Mouse (Mus musculus) embryonic facial prominence, embryonic 14.5 days (tissue): Measurements from ENCODE around the gene Wfdc1. TPM values are rescaled to one million over a fixed set of nuclear protein-coding genes. Genes with fewer than 3 reads are reported as not detected.

Experiments used
- ATAC-seq: fragments of 200-750 bp; cut with Nextera tagmentation; 2 replicates; pipeline ENCODE4 v1.8.0; 2017; ENCODE audit warnings: low read depth, moderate number of reproducible peaks, moderate TSS enrichment
- DNase-seq: peaks from one replicate; pipeline ENCODE4 v3.0.0-alpha.2; 2015; ENCODE audit warnings: low spot score
- H3K27ac ChIP-seq: fragments of 300-500 bp; sonication (generic); replicated peaks from 2 replicates; pipeline ENCODE4 v1.5.1; 2014; ENCODE audit warnings: low read depth, mild to moderate bottlenecking, low read length, moderate library complexity
- H3K27me3 ChIP-seq: fragments of 300-500 bp; sonication (generic); replicated peaks from 2 replicates; pipeline ENCODE4 v1.6.1; 2014; ENCODE audit warnings: low read length; ENCODE audit not compliant: control insufficient read depth, insufficient read depth
- H3K36me3 ChIP-seq: fragments of 300-500 bp; sonication (generic); 2 replicates; pipeline ENCODE4 v1.6.1; 2014; ENCODE audit warnings: low read length, mixed read lengths; ENCODE audit not compliant: control insufficient read depth, insufficient read depth
- H3K4me1 ChIP-seq: fragments of 300-500 bp; sonication (generic); 2 replicates; pipeline ENCODE4 v1.6.1; 2014; ENCODE audit warnings: antibody characterized with exemption, low read length; ENCODE audit not compliant: control insufficient read depth, insufficient read depth
- H3K4me2 ChIP-seq: fragments of 300-500 bp; sonication (generic); 2 replicates; pipeline ENCODE4 v1.6.1; 2014; ENCODE audit warnings: low read depth, mild to moderate bottlenecking, low read length, moderate library complexity, mixed read lengths
- H3K4me3 ChIP-seq: fragments of 300-500 bp; sonication (generic); 2 replicates; pipeline ENCODE4 v1.5.1; 2014; ENCODE audit warnings: low read depth, mild to moderate bottlenecking, low read length
- H3K9ac ChIP-seq: fragments of 300-500 bp; sonication (generic); 2 replicates; pipeline ENCODE4 v1.6.1; 2014; ENCODE audit warnings: low read depth, mild to moderate bottlenecking, low read length, moderate library complexity, mixed read lengths
- H3K9me3 ChIP-seq: fragments of 300-500 bp; sonication (generic); 2 replicates; pipeline ENCODE4 v1.6.1; 2016; ENCODE audit warnings: low read length; ENCODE audit not compliant: control insufficient read depth
- WGBS: fragments of 180-500 bp; shearing (Covaris S2); extraction: QIAGEN DNeasy Blood & Tissue Kit; methylation state at CpG from one replicate; pipeline ENCODE4 v1.1.7; 2014; 5-methylcytosine and 5-hydroxymethylcytosine counted together
- polyA plus RNA-seq: library from polyadenylated mRNA; unstranded; fragments of >200 nt; fragmentation: Nextera tagmentation; extraction: Ambion mirVana; gene quantifications from 2 replicates; pipeline ENCODE4 v1.2.1, GENCODE M21; 2014

The Wfdc1 gene
- polyA plus RNA-seq, 1 experiment from 2014 or later: 3.5 TPM

- DNase-seq: peak; percentile 66
- WGBS: 26% methylated on average over 14 of the region's 14 CpGs
These were observed 31.4 kb upstream of the Wfdc1 start for GRCm38 (mm10) chr8:119634616-119635336.

GRCm38 (mm10) chr8:119635378-119635777, 30.8 kb upstream of the Wfdc1 start, which contains the start of gene Kcng4:
Gene Kcng4, minus strand, starts transcription at chr8:119635680.
- no peak within 1 kb of the TSS; the same call in 1 of the 2 replicates for H3K4me2 ChIP-seq
- H3K9ac ChIP-seq: no peak within 1 kb of the TSS
- WGBS: 24% methylated on average over 6 of the region's 6 CpGs
- ATAC-seq: 0 out of 2 replicates have a peak, but pooled peaks have one; percentile 41
- H3K27ac ChIP-seq: no peak within 1 kb of the TSS; the same call in 1 of the 2 replicates
- no peaks in the 10 kb centered on the region for H3K36me3 ChIP-seq
- peak; percentile 35 for DNase-seq
- no peak within 1 kb of the TSS for H3K4me3 ChIP-seq
- peaks cover 7% of the 10 kb centered on the region; the same call in 1 of the 2 replicates for H3K4me1 ChIP-seq
- H3K9me3 ChIP-seq: no peaks in the 10 kb centered on the region
- H3K27me3 ChIP-seq: peaks cover 11% of the 10 kb centered on the region; the same call in 1 of the 2 replicates

More at GRCm38 (mm10) chr8:119634616-119635336, 31.4 kb upstream of the Wfdc1 start:
- peak; percentile 47 for ATAC-seq
- peaks cover 11% of the 10 kb centered on the region; the same call in 1 of the 2 replicates for H3K27me3 ChIP-seq
- no peaks in the 10 kb centered on the region for H3K9me3 ChIP-seq
- no peak overlapping the region for H3K9ac ChIP-seq
- no peaks in the 10 kb centered on the region for H3K36me3 ChIP-seq
- peaks cover 7% of the 10 kb centered on the region; the same call in 1 of the 2 replicates for H3K4me1 ChIP-seq
- H3K27ac ChIP-seq: no peak overlapping the region; the same call in 1 of the 2 replicates
- H3K4me2 ChIP-seq: no peak overlapping the region
- no peak overlapping the region for H3K4me3 ChIP-seq

- Histone ChIP-seq H3K9me3 (no peaks in the 10 kb centered on the region), H3K36me3 (no peaks in the 10 kb centered on the region), H3K9ac (no peak overlapping the region), H3K4me3 (no peak overlapping the region), H3K4me2 (no peak overlapping the region), H3K27me3 (peaks cover 11% of the 10 kb centered on the region; the same call in 1 of the 2 replicates), H3K27ac (no peak overlapping the region), H3K4me1 (peaks cover 7% of the 10 kb centered on the region; the same call in 1 of the 2 replicates)
- 47% methylated on average over 2 of the region's 2 CpGs for WGBS
- DNase-seq: no peak
- no peak for ATAC-seq
These were observed 30.2 kb upstream of the Wfdc1 start for GRCm38 (mm10) chr8:119635958-119636357.

GRCm38 (mm10) chr8:119636766-119637165, 29.4 kb upstream of the Wfdc1 start:
- Histone ChIP-seq H3K4me1 (peaks cover 7% of the 10 kb centered on the region; the same call in 1 of the 2 replicates), H3K27ac (no peak overlapping the region), H3K4me3 (no peak overlapping the region), H3K9ac (no peak overlapping the region), H3K36me3 (no peaks in the 10 kb centered on the region), H3K27me3 (peaks cover 11% of the 10 kb centered on the region; the same call in 1 of the 2 replicates), H3K4me2 (no peak overlapping the region), H3K9me3 (no peaks in the 10 kb centered on the region)
- DNase-seq (no peak), ATAC-seq (no peak)
- 60% methylated on average over 7 of the region's 7 CpGs for WGBS

GRCm38 (mm10) chr8:119637381-119637780, 28.8 kb upstream of the Wfdc1 start:
- no peak overlapping the region for H3K27ac ChIP-seq
- H3K9ac ChIP-seq: no peak overlapping the region
- peaks cover 11% of the 10 kb centered on the region; the same call in 1 of the 2 replicates for H3K27me3 ChIP-seq
- H3K4me3 ChIP-seq: no peak overlapping the region
- DNase-seq (no peak), ATAC-seq (no peak)
- no peak overlapping the region for H3K4me2 ChIP-seq
- H3K4me1 ChIP-seq: peaks cover 7% of the 10 kb centered on the region; the same call in 1 of the 2 replicates
- H3K9me3 ChIP-seq: no peaks in the 10 kb centered on the region
- H3K36me3 ChIP-seq: no peaks in the 10 kb centered on the region
- WGBS: 91% methylated on average over 4 of the region's 4 CpGs

GRCm38 (mm10) chr8:119638261-119638660, 27.9 kb upstream of the Wfdc1 start:
- H3K27ac ChIP-seq: no peak overlapping the region
- no peak overlapping the region for H3K9ac ChIP-seq
- no peaks in the 10 kb centered on the region for H3K9me3 ChIP-seq
- H3K4me1 ChIP-seq: peaks cover 7% of the 10 kb centered on the region; the same call in 1 of the 2 replicates
- no peaks in the 10 kb centered on the region for H3K36me3 ChIP-seq
- ATAC-seq: no peak
- no peak for DNase-seq
- 74% methylated on average over 6 of the region's 6 CpGs for WGBS
- no peak overlapping the region for H3K4me3 ChIP-seq
- H3K4me2 ChIP-seq: no peak overlapping the region
- H3K27me3 ChIP-seq: peaks cover 2% of the 10 kb centered on the region; the same call in 1 of the 2 replicates

GRCm38 (mm10) chr8:119639798-119640197, 26.4 kb upstream of the Wfdc1 start:
- ATAC-seq: no peak
- H3K4me2 ChIP-seq: no peak overlapping the region
- no peaks in the 10 kb centered on the region for H3K9me3 ChIP-seq
- H3K36me3 ChIP-seq: no peaks in the 10 kb centered on the region
- H3K27me3 ChIP-seq: no peaks in the 10 kb centered on the region
- H3K9ac ChIP-seq: no peak overlapping the region
- no peak overlapping the region for H3K4me3 ChIP-seq
- WGBS: 67% methylated on average over 7 of the region's 7 CpGs
- peaks cover 7% of the 10 kb centered on the region; the same call in 1 of the 2 replicates for H3K4me1 ChIP-seq
- DNase-seq: no peak
- no peak overlapping the region for H3K27ac ChIP-seq

- no peaks in the 10 kb centered on the region for H3K36me3 ChIP-seq
- WGBS: 79% methylated on average over 5 of the region's 5 CpGs
- H3K4me3 ChIP-seq: no peak overlapping the region
- no peak overlapping the region for H3K9ac ChIP-seq
- H3K4me1 ChIP-seq: no peaks in the 10 kb centered on the region
- DNase-seq (no peak), ATAC-seq (no peak)
- H3K9me3 ChIP-seq: no peaks in the 10 kb centered on the region
- H3K4me2 ChIP-seq: no peak overlapping the region
- no peaks in the 10 kb centered on the region for H3K27me3 ChIP-seq
- no peak overlapping the region for H3K27ac ChIP-seq
These were observed 25.1 kb upstream of the Wfdc1 start for GRCm38 (mm10) chr8:119641058-119641457.
